Mouse (Mus musculus) testis, postnatal 14 days (tissue): ENCODE results near the gene Slc11a2.
"Not testable (repeated sequence)": the region's sequence is repeated elsewhere in the genome, so short reads cannot be mapped to it uniquely, and the experiment has no call there.

Experiments
- DNase-seq: peaks from one replicate; pipeline ENCODE4 v3.0.0; 2021; ENCODE audit warnings: low spot score

Gene Slc11a2

DNA sequence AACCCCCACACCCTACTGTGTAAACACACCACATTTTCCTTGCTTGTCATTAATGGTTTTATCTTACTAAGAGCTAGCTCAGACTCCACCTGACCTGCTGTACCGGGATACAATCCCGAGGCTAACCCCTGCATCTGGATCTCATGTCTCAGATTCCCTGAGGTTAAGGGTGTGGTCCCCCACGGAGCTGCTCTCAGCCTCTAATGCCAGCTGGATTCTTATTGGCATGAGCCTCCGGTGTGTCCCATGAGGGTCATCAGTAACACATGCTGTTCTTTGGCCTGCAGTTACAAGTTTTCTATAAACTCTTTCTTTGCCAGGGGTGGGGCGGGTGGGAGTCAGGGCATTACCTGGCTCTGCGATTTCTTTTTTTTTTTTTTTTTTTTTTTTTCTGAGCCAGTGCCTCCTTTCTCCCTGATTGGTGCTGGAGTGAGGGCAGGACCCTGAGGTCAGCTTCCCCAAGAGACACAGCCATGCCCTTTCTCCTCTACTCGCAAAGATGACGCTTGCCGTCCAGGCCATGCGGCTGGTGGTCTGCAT lies 72.1 kb downstream of the Slc11a2 start, which contains the start of the genes Methig1 and Mettl7a2:
Gene Methig1, plus strand, starts transcription at position 439 of the 540 bp plus-strand sequence.
Gene Mettl7a2, plus strand, starts transcription at position 490 of the 540 bp plus-strand sequence.
- DNase-seq = no peak

DNA sequence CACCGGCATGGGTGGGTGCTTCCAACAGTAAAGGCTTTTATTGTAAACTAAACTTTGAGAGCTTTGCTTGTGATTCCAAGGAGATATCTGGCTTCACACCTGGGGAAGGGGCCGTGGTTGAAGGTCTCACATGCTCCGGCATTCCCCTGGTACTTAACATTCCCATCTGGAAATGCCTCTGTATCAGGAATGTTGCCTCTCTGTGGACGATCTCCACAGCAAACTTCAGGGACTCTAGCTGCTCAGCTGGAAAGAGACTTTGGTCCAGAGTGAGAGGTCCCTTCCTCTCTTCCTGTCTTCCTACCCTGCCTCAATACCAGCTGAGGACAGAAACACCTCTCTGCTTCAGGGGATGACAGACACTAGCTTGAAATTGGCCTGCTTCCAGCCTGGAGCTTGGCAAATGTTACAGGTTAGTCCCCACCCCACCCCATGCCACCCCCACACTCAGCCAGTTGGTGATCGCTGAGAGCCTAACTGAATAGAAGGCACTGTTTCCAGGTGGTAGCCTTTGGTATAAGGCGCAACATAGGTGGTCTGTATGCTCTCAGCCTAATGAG lies 73.3 kb downstream of the Slc11a2 start:
- no peak for DNase-seq

DNA sequence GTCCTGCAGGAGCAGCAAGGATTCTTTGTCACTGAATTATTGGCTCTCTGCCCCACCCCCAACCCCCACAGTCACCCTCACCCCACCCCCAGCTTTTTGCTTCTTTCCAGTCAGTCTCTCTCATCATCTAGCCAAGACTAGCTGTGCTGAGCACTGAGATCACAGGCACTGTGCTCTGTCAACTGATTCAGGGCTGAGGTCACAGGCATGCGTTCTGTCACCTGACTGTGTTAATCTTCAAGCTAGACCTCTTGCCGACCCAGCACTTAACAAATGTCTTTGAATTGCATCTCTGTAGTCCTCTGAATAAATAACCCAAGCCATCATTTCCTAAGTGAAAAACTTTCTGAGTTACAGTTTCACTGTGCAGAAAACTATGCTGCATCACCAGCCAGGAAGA lies 75.4 kb downstream of the Slc11a2 start:
- DNase-seq = no peak

DNA sequence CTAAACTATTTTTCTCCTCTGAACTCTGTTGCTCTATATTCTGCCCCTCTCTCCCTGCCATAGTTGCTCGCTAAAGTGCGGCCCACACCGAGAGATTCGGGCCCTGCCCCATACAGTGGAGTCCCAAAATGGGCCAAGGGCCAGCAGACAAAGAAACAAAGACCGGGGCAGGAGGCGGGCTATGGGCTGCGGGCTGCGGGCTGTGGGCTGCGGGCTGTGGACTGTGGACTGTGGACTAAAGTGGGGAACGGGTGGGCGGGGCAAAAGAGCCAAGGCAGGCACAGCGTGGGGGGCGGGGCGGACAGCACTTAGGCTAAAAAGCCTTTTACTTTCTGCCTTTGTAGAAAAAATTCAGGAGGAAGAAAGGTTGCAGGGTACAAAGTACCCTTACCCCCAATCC lies 78.1 kb downstream of the Slc11a2 start:
- no peak for DNase-seq

DNA sequence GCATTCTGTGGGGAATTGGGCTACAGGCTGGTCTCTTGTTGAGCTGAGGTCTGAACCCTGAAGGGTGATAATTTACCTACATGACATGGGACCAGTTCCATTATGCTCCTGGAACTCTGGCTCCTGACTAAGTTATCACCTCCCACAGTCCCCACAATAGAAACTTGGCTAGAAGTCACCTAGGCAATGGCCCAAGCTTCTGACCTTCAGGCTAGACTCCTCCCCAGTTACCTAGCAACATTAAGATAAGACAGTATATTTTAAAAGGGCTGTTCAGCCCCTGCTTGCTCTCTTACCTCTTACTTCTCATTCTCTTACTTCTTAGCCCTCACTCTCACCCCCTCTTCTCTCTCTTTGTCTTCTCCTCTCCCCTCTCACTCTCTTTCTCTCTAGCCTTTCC lies 79.4 kb downstream of the Slc11a2 start:
- DNase-seq = no peak

DNA sequence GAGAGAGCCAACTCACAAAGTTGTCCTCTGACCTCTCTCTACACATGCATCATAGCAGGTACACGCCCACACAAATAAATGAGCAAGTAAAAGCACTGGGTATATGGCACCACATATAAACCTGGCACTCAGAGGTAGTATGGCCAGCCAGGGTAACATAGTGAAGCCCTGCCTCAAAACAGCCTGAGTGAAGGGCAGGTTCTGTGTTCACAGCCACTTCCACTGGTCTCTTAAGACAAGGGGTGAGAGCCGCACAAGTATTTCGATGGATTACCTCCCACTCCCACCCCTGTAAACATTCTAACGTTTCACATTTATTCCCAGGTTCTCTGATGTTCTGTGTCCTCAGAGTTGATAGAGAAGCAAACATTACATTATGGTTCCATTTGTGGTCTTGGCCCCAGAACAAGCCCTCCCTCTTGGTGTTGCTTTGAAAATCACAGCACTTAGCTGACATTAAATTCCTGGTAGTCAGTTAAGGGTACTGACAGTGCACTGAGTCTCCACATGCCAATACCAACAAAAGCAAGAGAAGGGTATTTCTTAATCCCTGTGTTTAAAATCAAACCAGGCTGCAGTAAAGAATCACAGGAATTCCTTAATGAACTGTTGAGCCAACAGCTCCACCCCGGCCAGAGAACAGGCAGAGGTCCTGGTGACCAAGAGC lies 83.4 kb downstream of the Slc11a2 start:
- DNase-seq = not testable (repeated sequence)
